Mouse (Mus musculus) liver, adult 2 months (tissue): ENCODE data around the gene Ptk7. TPM values are rescaled to one million over a fixed set of nuclear protein-coding genes. Genes with fewer than 3 reads are reported as not detected.
A peak's percentile ranks its signal among the peaks of the same experiment; 100 is the strongest.

Source experiments
- DNase-seq: peaks from one replicate; pipeline ENCODE4 v3.0.0-alpha.2; 2011; ENCODE audit warnings: low read depth, low spot score; ENCODE audit errors: extremely low read depth
- H3K27ac ChIP-seq: fragments of 200-500 bp; replicated peaks from 2 replicates; pipeline ENCODE4 v1.5.1; 2012; ENCODE audit warnings: low read depth, mild to moderate bottlenecking, control low read depth, inconsistent platforms, low read length; ENCODE audit not compliant: insufficient read depth
- H3K27me3 ChIP-seq: fragments of 200-500 bp; 2 replicates; pipeline ENCODE4 v1.6.1; 2012; ENCODE audit warnings: mild to moderate bottlenecking, moderate library complexity, low read length, inconsistent platforms; ENCODE audit not compliant: control insufficient read depth, insufficient read depth
- H3K36me3 ChIP-seq: fragments of 200-500 bp; 2 replicates; pipeline ENCODE4 v1.6.1; 2012; ENCODE audit warnings: low read length, inconsistent platforms; ENCODE audit not compliant: control insufficient read depth, insufficient read depth
- H3K4me1 ChIP-seq: fragments of 200-500 bp; 2 replicates; pipeline ENCODE4 v1.6.1; 2011; ENCODE audit warnings: low read length; ENCODE audit not compliant: control insufficient read depth, insufficient read depth
- H3K4me3 ChIP-seq: fragments of 200-500 bp; 2 replicates; pipeline ENCODE4 v1.5.1; 2011; ENCODE audit warnings: low read depth, mild to moderate bottlenecking, control low read depth, low read length, moderate library complexity; ENCODE audit not compliant: insufficient read depth
- H3K79me2 ChIP-seq: fragments of 200-500 bp; 2 replicates; pipeline ENCODE4 v1.6.1; 2012; ENCODE audit warnings: inconsistent platforms, mild to moderate bottlenecking, low read length, moderate library complexity; ENCODE audit not compliant: control insufficient read depth, insufficient read depth
- H3K9ac ChIP-seq: fragments of 200-500 bp; 2 replicates; pipeline ENCODE4 v1.6.1; 2012; ENCODE audit warnings: low read depth, mild to moderate bottlenecking, control low read depth, inconsistent platforms, low read length
- CTCF ChIP-seq: fragments of 200-500 bp; IDR thresholded peaks from 2 replicates; pipeline ENCODE4 v1.5.1; 2011; ENCODE audit warnings: low read depth, low read length, control low read depth
- POLR2A ChIP-seq: fragments of 200-500 bp; IDR thresholded peaks from 2 replicates; pipeline ENCODE4 v1.6.1; 2011; ENCODE audit warnings: low read length, control low read depth; ENCODE audit not compliant: insufficient read depth; ENCODE audit errors: extremely low read depth
- WGBS: fragments of 180-500 bp; shearing (Covaris S2); methylation state at CpG from one replicate; pipeline ENCODE4 v1.1.7; 2018; 5-methylcytosine and 5-hydroxymethylcytosine counted together
- polyA plus RNA-seq: library from polyadenylated mRNA; depleted of rRNA; stranded (reverse); fragments of >200 nt; gene quantifications from 2 replicates; pipeline ENCODE4 v1.2.3, GENCODE M21; 2012
- total RNA-seq: library from RNA; depleted of rRNA; stranded (reverse); fragments of >200 nt; gene quantifications from 2 replicates; pipeline ENCODE4 v1.2.3, GENCODE M21; 2014

The Ptk7 gene
- total and polyA plus RNA-seq, 2 experiments: 0.65 to 0.66 TPM

DNA sequence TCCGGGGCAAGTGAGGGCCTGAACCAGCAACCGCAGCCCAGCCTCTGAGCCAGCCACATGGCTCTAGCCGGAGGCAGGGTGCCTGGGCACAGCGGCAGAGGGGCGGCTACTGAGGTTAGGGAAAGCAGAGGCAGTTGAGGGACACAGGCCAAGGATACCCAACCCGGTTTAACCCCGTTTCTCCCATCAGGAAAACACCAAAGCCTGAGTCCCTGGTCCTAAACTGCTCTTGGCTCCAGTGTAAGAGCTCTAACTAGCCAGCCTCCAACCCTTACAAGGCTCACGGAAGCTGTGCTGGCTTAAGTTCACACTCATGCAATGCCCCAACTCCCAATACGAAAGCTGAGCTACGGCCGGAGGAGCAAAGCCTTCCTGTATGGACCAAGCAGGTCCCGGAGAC lies 4.7 kb downstream of the Ptk7 start:
- WGBS: 77% methylated on average over 12 of the region's 12 CpGs
- Histone ChIP-seq H3K27ac (no peak overlapping the region), H3K9ac (no peak overlapping the region)

DNA sequence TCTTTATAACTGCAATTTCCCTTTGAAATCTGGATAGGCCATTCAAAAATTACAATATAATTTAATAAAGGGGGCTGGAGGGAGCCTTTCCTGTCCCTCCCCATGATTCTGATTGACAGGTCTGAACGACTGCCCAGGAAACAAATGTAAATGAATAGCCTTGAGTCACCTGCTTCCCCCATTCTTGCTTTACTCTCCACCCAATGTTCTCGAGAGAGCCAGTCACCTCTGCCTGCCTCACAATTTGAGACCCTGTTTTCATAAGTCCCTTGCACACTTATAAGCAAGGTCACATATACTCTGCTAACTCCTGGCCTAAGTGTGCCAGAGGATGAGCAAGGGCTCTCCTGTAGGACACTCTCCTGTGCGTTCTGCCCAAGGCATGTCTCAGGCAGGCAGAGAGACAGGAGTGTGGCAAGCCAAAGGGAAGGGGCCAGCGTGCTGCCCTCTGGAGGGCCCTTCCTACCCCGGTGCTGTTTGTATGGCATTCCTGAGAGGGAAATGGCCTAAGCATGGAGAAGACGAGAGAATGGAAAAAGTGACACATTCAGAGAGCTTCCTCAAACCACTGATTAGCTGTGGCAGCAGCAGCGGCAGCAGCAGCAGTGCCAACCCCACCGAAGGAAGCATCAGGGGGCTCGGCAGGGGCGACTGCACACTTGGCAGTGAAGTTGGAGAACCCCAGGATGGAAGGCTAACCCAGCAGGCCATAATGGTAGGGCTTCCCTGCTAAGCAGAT lies 5.3 kb downstream of the Ptk7 start:
- Histone ChIP-seq H3K79me2 (no peaks in the 10 kb centered on the region), H3K4me1 (no peaks in the 10 kb centered on the region), H3K4me3 (no peak overlapping the region), H3K27ac (no peak overlapping the region), H3K27me3 (no peaks in the 10 kb centered on the region), H3K9ac (no peak overlapping the region), H3K36me3 (no peaks in the 10 kb centered on the region)
- DNase-seq: no peak
- no peak for TF ChIP-seq CTCF
- no peak for TF ChIP-seq POLR2A
- WGBS: 61% methylated on average over 10 of the region's 10 CpGs

More for the DNA sequence above, 4.7 kb downstream of the Ptk7 start:
- no peak for TF ChIP-seq POLR2A
- no peak for TF ChIP-seq CTCF
- Histone ChIP-seq H3K4me3 (no peak overlapping the region), H3K36me3 (no peaks in the 10 kb centered on the region), H3K27me3 (no peaks in the 10 kb centered on the region), H3K79me2 (no peaks in the 10 kb centered on the region), H3K4me1 (no peaks in the 10 kb centered on the region)
- no peak for DNase-seq

DNA sequence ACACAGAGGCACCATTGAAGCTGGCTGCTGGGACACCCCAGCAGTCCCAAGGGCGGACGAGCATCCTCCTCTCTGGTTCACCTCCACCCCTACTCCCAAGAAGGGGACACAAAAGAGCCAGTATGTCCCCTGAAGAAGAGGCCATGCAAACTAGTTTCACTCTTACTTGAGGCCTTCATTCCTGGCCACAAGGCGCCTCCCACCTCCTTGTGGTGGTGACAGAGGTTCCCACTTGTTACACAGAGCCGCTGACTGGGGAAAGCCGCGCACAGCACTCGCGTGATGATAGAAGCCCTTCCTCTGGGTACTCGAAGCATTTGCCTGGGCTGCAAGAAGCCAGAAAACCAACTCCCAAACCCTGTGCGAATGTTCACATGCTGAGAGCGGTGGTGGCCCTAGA lies 7.0 kb downstream of the Ptk7 start:
- Histone ChIP-seq H3K36me3 (no peaks in the 10 kb centered on the region), H3K27me3 (no peaks in the 10 kb centered on the region), H3K79me2 (no peaks in the 10 kb centered on the region), H3K4me3 (no peak overlapping the region), H3K27ac (no peak overlapping the region), H3K4me1 (no peaks in the 10 kb centered on the region), H3K9ac (no peak overlapping the region)
- no peak for DNase-seq
- 89% methylated on average over 11 of the region's 11 CpGs for WGBS
- TF ChIP-seq CTCF (no peak), POLR2A (no peak)

DNA sequence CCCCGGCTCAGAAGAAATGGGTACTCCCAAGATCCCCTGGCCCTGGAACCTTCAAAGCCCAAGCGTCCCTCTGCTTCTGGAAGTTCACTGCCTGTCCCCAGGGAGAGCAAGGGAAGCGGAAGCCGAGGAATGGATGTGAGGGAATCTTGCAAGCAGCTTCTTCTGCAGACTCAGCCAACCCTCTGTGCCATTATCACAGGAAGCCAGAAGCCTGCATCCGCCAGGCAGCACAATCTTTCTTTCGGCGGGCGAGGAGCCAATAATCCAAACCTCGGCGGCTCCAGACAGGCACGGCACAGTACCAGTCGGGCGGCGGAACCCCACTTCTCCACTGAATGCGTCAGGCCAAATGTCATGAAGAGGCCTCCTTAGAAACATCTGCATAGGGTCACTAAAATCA lies 8.0 kb downstream of the Ptk7 start:
- H3K79me2 ChIP-seq: no peaks in the 10 kb centered on the region
- 72% methylated on average over 15 of the region's 15 CpGs for WGBS
- H3K27me3 ChIP-seq: no peaks in the 10 kb centered on the region
- no peaks in the 10 kb centered on the region for H3K36me3 ChIP-seq
- TF ChIP-seq POLR2A (no peak), CTCF (no peak)
- no peaks in the 10 kb centered on the region for H3K4me1 ChIP-seq
- peak; percentile 18 for DNase-seq
- H3K27ac ChIP-seq: peak overlapping the region; percentile 29
- no peak overlapping the region for H3K9ac ChIP-seq
- H3K4me3 ChIP-seq: no peak overlapping the region

DNA sequence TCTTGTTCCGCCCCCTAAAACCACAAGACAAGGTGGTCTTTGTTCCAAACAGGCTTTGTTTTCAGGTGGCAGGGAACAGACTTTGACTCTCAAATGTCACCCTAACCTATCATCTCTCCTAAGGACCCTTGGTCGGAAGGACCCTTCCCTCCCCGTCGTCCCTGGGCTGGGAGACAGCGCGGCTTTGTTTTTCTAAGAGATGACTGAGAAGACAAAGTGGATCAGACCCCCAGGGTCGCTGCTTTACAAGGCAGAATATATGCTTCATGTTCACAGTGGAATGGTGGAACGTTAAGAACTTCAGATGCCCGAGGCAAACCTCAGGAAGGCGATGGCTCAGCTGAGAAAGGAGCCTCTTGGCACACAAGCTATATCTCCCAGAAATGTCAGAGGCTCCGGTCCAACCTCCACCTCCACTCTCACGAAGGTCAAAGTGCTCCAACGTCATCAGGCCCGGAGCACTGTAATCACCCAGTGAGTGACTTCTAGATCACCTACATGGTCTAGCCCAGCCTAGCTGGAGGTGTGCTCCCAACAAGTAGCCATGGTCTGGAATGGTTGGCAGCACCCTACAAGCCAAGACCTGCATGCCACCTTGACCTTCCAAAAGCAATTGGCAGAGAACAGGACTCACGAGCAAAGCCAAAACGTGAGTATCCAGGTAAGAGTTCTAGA lies 9.5 kb downstream of the Ptk7 start:
- no peak overlapping the region for H3K27ac ChIP-seq
- H3K36me3 ChIP-seq: no peaks in the 10 kb centered on the region
- no peaks in the 10 kb centered on the region for H3K27me3 ChIP-seq
- no peak overlapping the region for H3K4me3 ChIP-seq
- TF ChIP-seq POLR2A (no peak), CTCF (no peak)
- DNase-seq: no peak
- H3K4me1 ChIP-seq: no peaks in the 10 kb centered on the region
- H3K9ac ChIP-seq: no peak overlapping the region
- 53% methylated on average over 16 of the region's 16 CpGs for WGBS
- no peaks in the 10 kb centered on the region for H3K79me2 ChIP-seq
